Mouse (Mus musculus): Measurements from ENCODE around the gene Ralbp1. TPM values are rescaled to one million over a fixed set of nuclear protein-coding genes. Genes with fewer than 3 reads are reported as not detected.

Gene Ralbp1
- polyA plus RNA-seq, 1 experiment from 2014 or later = 35.4 TPM

DNA sequence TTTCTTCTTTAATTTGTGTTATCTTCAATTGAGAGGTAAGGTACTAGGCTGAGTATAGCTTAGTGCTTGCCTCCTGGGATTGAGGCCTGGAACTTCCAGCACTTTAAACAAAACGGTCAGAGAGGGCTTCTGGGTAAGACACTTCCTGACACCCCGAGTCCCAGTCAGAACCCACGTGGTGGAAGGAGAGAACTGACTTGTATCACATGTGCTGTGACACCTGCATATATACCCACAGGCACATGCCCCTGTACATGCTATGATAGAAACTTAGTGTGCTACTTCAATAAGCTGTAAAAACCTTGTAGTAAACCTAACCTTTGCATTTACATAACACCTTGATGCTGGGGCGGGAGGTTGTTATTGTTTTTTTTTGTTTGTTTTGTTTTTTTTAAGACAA, 87.2 kb downstream of the Ralbp1 start:
- Histone ChIP-seq H3K4me3 (ENCODE audit: low read depth, low read length) (no peak overlapping the region), H3K4me2 (ENCODE audit: low read depth, low read length, severe bottlenecking) (no peak overlapping the region), H3K9me3 (ENCODE audit: control insufficient read depth, low read length) (no peaks in the 10 kb centered on the region), H3K27ac (ENCODE audit: low read depth, low read length) (no peak overlapping the region), H3K4me1 (replicated peaks; ENCODE audit: control insufficient read depth, insufficient read depth, low read length) (no peaks in the 10 kb centered on the region), H3K27me3 (ENCODE audit: control insufficient read depth, insufficient read depth, low read length) (no peaks in the 10 kb centered on the region), H3K9ac (ENCODE audit: low read length) (no peak overlapping the region), H3K36me3 (ENCODE audit: control insufficient read depth, insufficient read depth, low read length) (no peaks in the 10 kb centered on the region)
- 83% methylated on average over 4 of the region's 4 CpGs for WGBS
- ATAC-seq (replicated peaks; ENCODE audit: low FRiP score) = no peak
- no peak for DNase-seq (ENCODE audit: low spot score)

Other genes starting within 250 kb of the Ralbp1 start
- 0.24 and 0.39 TPM in 2 replicates for gene Txndc2, start 243.6 kb downstream of the Ralbp1 start, polyA plus RNA-seq (2014; fragmentation: Nextera tagmentation; extraction: Ambion mirVana)
- 72.9 and 73.4 TPM in 2 replicates for gene Rab31, start 113.0 kb downstream of the Ralbp1 start, polyA plus RNA-seq (2014; fragmentation: Nextera tagmentation; extraction: Ambion mirVana)
- 63.7 and 64.5 TPM in 2 replicates for gene Ppp4r1, start 103.2 kb downstream of the Ralbp1 start, polyA plus RNA-seq (2014; fragmentation: Nextera tagmentation; extraction: Ambion mirVana)
- 107 and 115 TPM in 2 replicates for gene Twsg1, start 65.4 kb upstream of the Ralbp1 start, polyA plus RNA-seq (2014; fragmentation: Nextera tagmentation; extraction: Ambion mirVana)
- 29.0 and 30.3 TPM in 2 replicates for gene Ankrd12, start 191.3 kb upstream of the Ralbp1 start, polyA plus RNA-seq (2014; fragmentation: Nextera tagmentation; extraction: Ambion mirVana)
- 313 and 317 TPM in 2 replicates for gene Ndufv2, start 215.8 kb upstream of the Ralbp1 start, polyA plus RNA-seq (2014; fragmentation: Nextera tagmentation; extraction: Ambion mirVana)
- gene Washc1, start 225.7 kb upstream of the Ralbp1 start, polyA plus RNA-seq (2014; fragmentation: Nextera tagmentation; extraction: Ambion mirVana) = 24.9 and 29.4 TPM in 2 replicates
- gene Ddx11, start 237.7 kb upstream of the Ralbp1 start, polyA plus RNA-seq (2014; fragmentation: Nextera tagmentation; extraction: Ambion mirVana) = 29.0 and 31.4 TPM in 2 replicates

Data from forebrain, embryonic 11.5 days (tissue).